Mouse (Mus musculus): ENCODE results near the gene Slco2a1.

GRCm38 (mm10) chr9:103112471-103113271, 124.2 kb downstream of the Slco2a1 start:
- no peak for TF ChIP-seq POLR2A (IDR thresholded peaks at IDR 0.05; ENCODE audit: insufficient read length, low read depth)
- TF ChIP-seq USF1 (IDR thresholded peaks at IDR 0.05; ENCODE audit: low read depth): no peak
- TF ChIP-seq MYOG (IDR thresholded peaks at IDR 0.05; ENCODE audit: control insufficient read depth in 1 of 3, insufficient read depth in 1 of 3, insufficient read length in 2 of 3, low read depth in 2 of 3): no peak
- TF ChIP-seq CEBPB (IDR thresholded peaks at IDR 0.05; ENCODE audit: insufficient read depth, poor library complexity, severe bottlenecking): no peak
- no peak for TF ChIP-seq MAX (IDR thresholded peaks at IDR 0.05; ENCODE audit: low read depth)
- TF ChIP-seq E2F4 (IDR thresholded peaks at IDR 0.05; ENCODE audit: insufficient read depth): no peak
- no peak for TF ChIP-seq SRF (IDR thresholded peaks at IDR 0.05; ENCODE audit: control insufficient read depth, insufficient read length, low read depth)
